Mouse (Mus musculus) erythroblast, adult 5-6 weeks (primary cell): ENCODE measurements around the gene Slc4a2. TPM values are rescaled to one million over a fixed set of nuclear protein-coding genes. Genes with fewer than 3 reads are reported as not detected.
A peak's percentile ranks its signal among the peaks of the same experiment; 100 is the strongest.

Source experiments
- ATAC-seq: replicated peaks from 2 replicates; pipeline ENCODE4 v1.8.0; 2016; ENCODE audit warnings: moderate number of reproducible peaks, mild to moderate bottlenecking, moderate TSS enrichment, inconsistent platforms; ENCODE audit not compliant: poor library complexity, low FRiP score, severe bottlenecking
- total RNA-seq, 2 experiments: library from RNA; stranded (forward) in 1 of 2; stranded (reverse) in 1 of 2; fragments of 150-400 nt in 1 of 2; fragments of 200-764, 138-1000 nt in 1 of 2; gene quantifications; 2 replicates each; pipeline versions ENCODE4 v1.2.3 to v1.2.4; 2015 to 2017; ENCODE audit warnings: low replicate concordance in 2 of 2

Slc4a2 gene
- total RNA-seq, 2 experiments from 2014 or later: 1.7 to 6.3 TPM

GRCm38 (mm10) chr5:24452691-24453233 lies 29.1 kb downstream of the Slc4a2 start:
- ATAC-seq: peak; percentile 40

GRCm38 (mm10) chr5:24453283-24453984 lies 29.8 kb downstream of the Slc4a2 start:
- no peak for ATAC-seq

GRCm38 (mm10) chr5:24453985-24454303 lies 30.3 kb downstream of the Slc4a2 start:
- ATAC-seq: no peak

- no peak for ATAC-seq
These were observed 31.4 kb downstream of the Slc4a2 start for GRCm38 (mm10) chr5:24455076-24455475.

GRCm38 (mm10) chr5:24455613-24456012 lies 32.0 kb downstream of the Slc4a2 start:
- no peak for ATAC-seq

- no peak for ATAC-seq
These were observed 43.1 kb downstream of the Slc4a2 start for GRCm38 (mm10) chr5:24466762-24467161.

- peak; percentile 84 for ATAC-seq
These were observed 47.0 kb downstream of the Slc4a2 start for GRCm38 (mm10) chr5:24470600-24470999.

- no peak for ATAC-seq
These were observed 49.4 kb downstream of the Slc4a2 start for GRCm38 (mm10) chr5:24472884-24473619.

- ATAC-seq: no peak
These were observed 50.5 kb downstream of the Slc4a2 start for GRCm38 (mm10) chr5:24474025-24474722.

GRCm38 (mm10) chr5:24474723-24475261 lies 51.2 kb downstream of the Slc4a2 start:
- no peak for ATAC-seq

GRCm38 (mm10) chr5:24475476-24476241 lies 52.0 kb downstream of the Slc4a2 start:
- ATAC-seq: no peak; the same call in 1 of the 2 replicates

- ATAC-seq: no peak
These were observed 54.3 kb downstream of the Slc4a2 start for GRCm38 (mm10) chr5:24477909-24478308.

GRCm38 (mm10) chr5:24481647-24482046 lies 58.0 kb downstream of the Slc4a2 start:
- ATAC-seq: no peak

GRCm38 (mm10) chr5:24482247-24483079 lies 58.8 kb downstream of the Slc4a2 start:
- no peak for ATAC-seq

GRCm38 (mm10) chr5:24483326-24483725 lies 59.7 kb downstream of the Slc4a2 start:
- no peak for ATAC-seq

- ATAC-seq: no peak
These were observed 61.3 kb downstream of the Slc4a2 start for GRCm38 (mm10) chr5:24484963-24485362.

GRCm38 (mm10) chr5:24486097-24486496 lies 62.5 kb downstream of the Slc4a2 start:
- peak; percentile 71 for ATAC-seq

GRCm38 (mm10) chr5:24486738-24487137 lies 63.1 kb downstream of the Slc4a2 start:
- ATAC-seq: no peak
